Mouse (Mus musculus): ENCODE data around the gene Gm29427.
"Not testable (repeated sequence)": the region's sequence is repeated elsewhere in the genome, so short reads cannot be mapped to it uniquely, and the experiment has no call there.

The Gm29427 gene

GRCm38 (mm10) chr1:130678551-130678950 lies 37.0 kb downstream of the Gm29427 start:
- no peak for DNase-seq (ENCODE audit: extremely low spot score, low read depth, low spot score)

DNA sequence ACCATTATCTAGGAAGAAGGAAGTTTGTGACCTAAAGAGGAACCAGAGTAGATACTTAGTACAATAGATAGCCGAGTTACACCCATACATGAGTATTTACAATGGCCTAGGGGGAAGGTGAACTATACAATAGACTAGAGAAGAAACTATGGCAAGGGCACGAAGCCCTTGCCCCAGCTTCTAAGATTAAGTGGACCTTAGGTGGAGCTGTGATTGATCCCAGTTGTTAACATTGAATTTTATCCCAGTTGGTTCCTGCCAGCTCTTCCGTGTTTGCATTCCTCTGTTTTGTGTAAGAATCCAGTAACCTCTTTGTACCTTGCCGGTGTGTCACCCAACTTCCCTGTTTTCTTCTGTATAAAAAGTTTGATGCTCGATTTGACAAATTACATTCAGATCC lies 52.0 kb downstream of the Gm29427 start:
- not testable (repeated sequence) for DNase-seq (ENCODE audit: extremely low spot score, low read depth, low spot score)

DNA sequence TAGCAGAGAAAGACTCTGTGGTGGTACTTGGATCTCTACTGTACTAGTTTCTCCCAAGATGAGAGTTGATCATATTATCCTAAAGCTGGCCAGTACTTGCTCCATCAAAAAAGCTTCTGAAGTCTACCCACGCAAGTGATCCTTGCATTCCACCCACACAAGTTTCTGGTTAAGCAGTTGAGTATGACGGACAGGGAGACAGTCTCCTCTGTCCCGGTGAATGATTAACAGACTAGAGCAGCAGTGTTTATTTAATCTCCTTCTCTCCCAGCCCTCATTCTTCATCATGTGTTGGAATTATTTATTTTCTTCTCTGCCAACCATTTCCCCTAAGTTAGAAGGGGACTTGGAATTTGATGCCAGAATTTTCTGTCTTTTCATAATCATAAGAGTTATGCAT lies 54.1 kb downstream of the Gm29427 start, which contains the start of gene C4bp:
Gene C4bp, minus strand, starts transcription at position 179 of the 400 bp plus-strand sequence.
- no peak for DNase-seq (ENCODE audit: extremely low spot score, low read depth, low spot score)

DNA sequence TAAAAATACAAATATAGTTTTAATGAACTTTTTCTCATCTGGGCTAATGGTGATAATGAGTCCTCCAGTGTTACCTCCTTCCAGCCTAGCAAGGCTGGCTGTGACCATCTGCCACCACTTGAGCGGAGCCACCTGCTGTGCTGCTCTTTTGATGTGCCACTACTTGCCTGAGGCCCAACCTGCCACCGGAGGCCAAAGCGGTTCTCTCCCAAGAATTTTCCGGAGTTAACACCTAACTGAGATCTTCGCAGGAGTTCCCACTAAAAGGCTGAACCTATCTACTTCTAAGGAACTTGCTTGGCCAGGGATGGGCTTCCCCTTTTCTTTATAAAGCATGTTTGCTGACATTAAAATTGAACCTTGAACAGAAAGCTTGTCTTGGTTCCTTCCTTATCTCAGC lies 56.0 kb downstream of the Gm29427 start:
- not testable (repeated sequence) for DNase-seq (ENCODE audit: extremely low spot score, low read depth, low spot score)

GRCm38 (mm10) chr1:130644103-130644502 lies 71.5 kb downstream of the Gm29427 start:
- DNase-seq (ENCODE audit: extremely low spot score, low read depth, low spot score) = no peak

- no peak for DNase-seq (ENCODE audit: extremely low spot score, low read depth, low spot score)
Observed at GRCm38 (mm10) chr1:130640967-130641366, 74.6 kb downstream of the Gm29427 start.

DNA sequence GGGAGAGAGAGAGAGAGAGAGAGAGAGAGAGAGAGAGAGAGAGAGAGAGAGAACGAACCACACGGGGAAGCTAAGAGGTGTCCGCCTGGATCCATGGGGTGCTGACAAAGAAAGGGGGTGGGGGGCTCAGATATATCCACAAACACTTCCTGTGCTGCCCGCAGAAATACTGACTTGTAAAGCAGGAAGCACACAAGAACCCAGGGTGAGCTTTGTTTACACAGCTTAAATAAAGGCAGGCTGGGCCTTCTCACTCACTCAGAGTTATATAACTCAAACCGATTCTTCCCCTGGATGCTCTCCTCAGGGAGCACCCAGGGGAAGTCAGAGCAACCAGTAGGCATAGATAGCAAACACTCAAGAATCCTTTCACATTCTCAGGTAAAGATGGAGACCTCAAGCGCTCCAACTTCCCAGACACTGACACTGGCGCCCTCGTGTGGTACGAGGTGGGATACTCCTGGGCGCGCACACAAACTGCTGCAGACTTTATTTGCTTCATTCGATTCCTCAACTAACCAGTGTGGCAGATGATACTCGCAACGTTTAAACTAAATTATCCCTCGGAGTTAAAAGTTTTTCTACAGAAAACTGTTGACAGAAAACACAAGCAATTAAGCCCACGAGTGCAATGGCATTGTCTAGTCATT lies 81.7 kb downstream of the Gm29427 start:
- peak; percentile 20 for DNase-seq (ENCODE audit: extremely low spot score, low read depth, low spot score)

DNA sequence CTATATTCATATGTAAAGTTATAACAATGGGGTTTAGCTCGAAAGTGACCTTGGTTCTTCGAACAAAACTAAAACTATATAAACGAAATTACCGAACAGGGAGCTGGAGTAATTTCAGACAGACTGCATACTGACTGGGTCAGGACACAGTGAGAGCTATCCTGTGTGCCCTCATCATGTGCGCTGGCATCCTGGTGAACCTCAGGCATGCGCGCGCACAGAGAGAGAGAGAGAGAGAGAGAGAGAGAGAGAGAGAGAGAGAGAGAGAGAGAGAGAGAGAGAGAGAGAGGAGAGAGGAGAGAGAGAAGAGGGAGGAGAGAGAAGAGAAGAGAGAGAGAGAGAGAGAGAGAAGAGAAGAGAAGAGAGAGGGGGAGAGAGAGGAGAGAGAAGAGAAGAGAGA lies 82.3 kb downstream of the Gm29427 start:
- no peak for DNase-seq (ENCODE audit: extremely low spot score, low read depth, low spot score)

GRCm38 (mm10) chr1:130629521-130629920 lies 86.1 kb downstream of the Gm29427 start, which contains the start of gene Zp3r:
Zp3r (minus strand) TSS chr1:130629621.
- no peak for DNase-seq (ENCODE audit: extremely low spot score, low read depth, low spot score)

Measured in hindlimb bud, embryonic 11.5 days (tissue).